Mouse (Mus musculus) CD4-positive helper T cell, adult 2 months (primary cell): ENCODE data around the gene Ugt1a5.

Experiments
- DNase-seq: peaks from one replicate; pipeline ENCODE4 v3.0.0-alpha.2; 2012; ENCODE audit warnings: low read depth, missing footprints, low spot score

Gene Ugt1a5

GRCm38 (mm10) chr1:88261706-88262105, 95.9 kb downstream of the Ugt1a5 start:
- DNase-seq: no peak

- DNase-seq: no peak
These were observed 96.4 kb downstream of the Ugt1a5 start for GRCm38 (mm10) chr1:88262255-88262654.

- DNase-seq: no peak
These were observed 97.1 kb downstream of the Ugt1a5 start for GRCm38 (mm10) chr1:88262961-88263360.

- DNase-seq: no peak
These were observed 98.0 kb downstream of the Ugt1a5 start for GRCm38 (mm10) chr1:88263778-88264177.

GRCm38 (mm10) chr1:88264237-88264868, 98.5 kb downstream of the Ugt1a5 start:
- no peak for DNase-seq

- DNase-seq: no peak
These were observed 99.0 kb downstream of the Ugt1a5 start for GRCm38 (mm10) chr1:88264869-88265240.

- no peak for DNase-seq
These were observed 100.3 kb downstream of the Ugt1a5 start for GRCm38 (mm10) chr1:88266123-88266522.

GRCm38 (mm10) chr1:88267489-88267888, 101.7 kb downstream of the Ugt1a5 start:
- no peak for DNase-seq

- DNase-seq: no peak
These were observed 102.3 kb downstream of the Ugt1a5 start for GRCm38 (mm10) chr1:88268070-88268469.
